Mouse (Mus musculus) testis, adult 2 months (tissue): ENCODE data around the gene Ccno.

ENCODE experiments used
- CTCF ChIP-seq: fragments of 200-500 bp; IDR thresholded peaks from 2 replicates; pipeline ENCODE4 v1.5.1; 2012; ENCODE audit warnings: low read depth, mild to moderate bottlenecking, inconsistent platforms, low read length, moderate library complexity; ENCODE audit not compliant: control insufficient read depth, insufficient read depth, insufficient replicate concordance
- POLR2A ChIP-seq: fragments of 200-500 bp; IDR thresholded peaks from 2 replicates; pipeline ENCODE4 v1.6.1; 2012; ENCODE audit warnings: low read depth, mild to moderate bottlenecking, inconsistent platforms, low read length, moderate library complexity; ENCODE audit not compliant: control insufficient read depth

- no peak for TF ChIP-seq CTCF
- no peak for TF ChIP-seq POLR2A
These were observed 1.8 kb upstream of the Ccno start for GRCm38 (mm10) chr13:112985605-112986450.
